Mouse (Mus musculus): ENCODE results near the gene Igfals. TPM values are rescaled to one million over a fixed set of nuclear protein-coding genes. Genes with fewer than 3 reads are reported as not detected.
A peak's percentile ranks its signal among the peaks of the same experiment; 100 is the strongest.

Gene Igfals
- total RNA-seq, 2 experiments from 2014 or later = not detected

- no peak for DNase-seq (ENCODE audit: low spot score in 2 of 2)
These were observed 4.0 kb upstream of the Igfals start for GRCm38 (mm10) chr17:24861785-24862184.

DNA sequence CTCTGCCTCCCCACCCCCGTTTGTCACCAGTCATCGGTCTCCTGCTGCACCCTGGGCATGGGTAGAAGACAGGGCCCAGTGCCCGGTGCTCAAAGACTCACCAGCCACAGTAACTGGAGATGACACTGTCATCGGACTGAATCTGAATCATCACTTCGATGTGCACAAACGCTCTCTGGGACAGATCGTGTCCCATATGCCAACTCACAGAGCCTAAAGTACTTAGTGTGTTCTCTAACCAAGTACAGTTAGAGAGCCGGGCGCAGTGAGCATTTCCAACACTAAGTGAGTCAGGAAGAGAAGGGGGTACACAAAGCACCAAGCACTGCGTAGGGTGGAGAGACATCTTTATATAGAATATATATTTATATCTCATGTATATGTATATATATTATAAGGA, 2.1 kb downstream of the Igfals start:
- no peak for DNase-seq (ENCODE audit: low spot score in 2 of 2)

GRCm38 (mm10) chr17:24873695-24874404, 8.1 kb downstream of the Igfals start:
- DNase-seq (ENCODE audit: low spot score in 2 of 2) = no peak

GRCm38 (mm10) chr17:24874405-24874745, 8.6 kb downstream of the Igfals start:
- DNase-seq (ENCODE audit: low spot score in 2 of 2) = no peak

- DNase-seq (ENCODE audit: low spot score in 2 of 2) = no peak
These were observed 9.2 kb downstream of the Igfals start for GRCm38 (mm10) chr17:24874989-24875388.

DNA sequence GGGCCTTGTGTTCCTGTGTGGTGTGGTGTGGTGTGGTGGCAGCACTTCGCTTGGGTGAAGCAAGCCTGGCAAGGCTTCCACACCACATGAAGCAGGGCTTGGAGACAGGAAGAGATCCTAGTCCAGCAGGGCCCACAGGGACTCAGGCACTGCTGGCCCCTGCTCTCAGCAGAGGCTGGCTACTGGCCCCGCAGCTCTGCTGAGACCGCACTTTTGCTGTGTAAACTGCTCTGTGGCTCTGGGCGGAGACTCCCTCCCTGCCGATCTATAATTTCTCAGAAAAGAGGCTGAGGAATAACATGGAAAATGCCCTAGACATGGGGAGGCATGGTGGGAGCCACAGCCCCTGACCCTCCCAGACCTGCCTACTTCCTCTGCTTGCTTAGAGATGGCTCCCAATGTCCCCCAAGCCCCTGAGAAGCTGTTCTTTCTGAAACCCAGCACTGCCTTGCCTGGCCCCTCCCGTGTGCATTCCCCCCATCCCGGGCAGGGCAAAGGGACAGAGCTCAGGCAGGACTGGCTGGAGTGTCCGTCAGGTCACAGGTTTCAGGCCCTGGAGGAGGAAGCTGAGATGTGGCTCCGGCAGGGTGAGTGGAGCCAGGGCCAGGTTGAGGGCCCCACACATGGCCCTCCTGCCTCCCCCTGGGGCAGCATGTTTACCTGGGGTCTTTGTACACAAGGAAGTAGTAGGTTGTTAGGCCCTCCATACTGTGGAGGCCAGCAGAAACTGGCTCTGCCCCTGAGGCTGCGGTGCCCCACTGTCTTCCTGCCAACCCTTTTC, 11.7 kb downstream of the Igfals start:
- no peak for DNase-seq (ENCODE audit: low spot score in 2 of 2)

GRCm38 (mm10) chr17:24878117-24878397, 12.3 kb downstream of the Igfals start:
- DNase-seq (ENCODE audit: low spot score in 2 of 2) = no peak

DNA sequence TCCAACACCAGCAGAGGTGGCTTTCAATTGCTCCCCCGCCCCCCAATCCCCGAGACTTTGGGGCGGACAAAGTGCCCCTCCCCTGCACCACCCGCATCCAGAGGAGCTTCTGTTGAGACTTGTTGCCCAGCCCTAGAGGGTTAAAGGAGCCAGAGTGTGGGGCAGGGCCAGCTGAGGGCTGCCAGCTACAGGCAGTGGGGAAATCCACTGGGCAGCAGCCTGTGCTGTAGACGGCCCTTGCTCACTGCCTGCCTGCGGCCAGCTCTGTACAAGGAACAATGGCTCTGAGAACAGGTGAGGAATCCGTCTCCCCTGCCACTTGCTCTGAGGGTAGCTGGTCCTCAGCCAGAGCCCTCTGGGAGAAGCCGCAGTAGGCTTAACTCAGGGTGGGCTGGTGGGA, 12.7 kb downstream of the Igfals start:
- DNase-seq (ENCODE audit: low spot score in 2 of 2) = no peak

DNA sequence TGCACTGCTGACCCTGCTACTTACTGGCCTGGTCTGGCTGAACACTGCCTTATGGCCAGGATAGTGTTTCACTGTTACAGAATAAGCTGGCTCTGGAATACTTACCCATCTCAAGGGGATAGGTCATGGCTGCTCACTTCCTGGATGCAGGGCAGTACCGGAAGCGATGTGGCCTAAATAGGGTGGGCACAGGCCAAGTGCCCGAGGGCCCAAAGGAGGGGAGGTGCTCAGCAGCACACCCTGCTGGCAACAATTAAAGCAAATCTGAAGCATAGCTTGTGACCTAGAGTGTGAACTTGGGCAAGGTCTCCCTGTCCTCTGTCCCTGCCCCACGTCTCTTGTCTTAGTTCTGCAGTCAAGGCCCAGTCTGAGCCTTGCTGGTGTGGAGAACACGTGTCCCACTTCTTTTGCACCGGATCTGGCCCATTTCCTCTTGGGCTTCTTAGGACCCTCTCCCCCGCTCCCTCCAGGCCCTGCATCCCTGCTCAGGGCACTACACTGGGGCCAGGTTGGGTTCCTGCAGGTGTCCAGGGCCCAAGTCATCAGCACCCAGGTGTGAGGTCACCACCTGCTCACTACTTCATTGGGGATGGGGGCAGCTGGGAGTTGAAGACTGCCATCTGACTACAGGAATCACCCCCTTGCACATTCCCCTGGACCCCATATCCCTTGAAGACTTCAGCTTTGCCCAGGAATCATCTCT, 16.1 kb downstream of the Igfals start:
- DNase-seq (ENCODE audit: low spot score in 2 of 2) = no peak

- DNase-seq (ENCODE audit: low spot score in 2 of 2) = no peak
These were observed 18.6 kb downstream of the Igfals start for GRCm38 (mm10) chr17:24884391-24884790.

GRCm38 (mm10) chr17:24885356-24886133, 19.7 kb downstream of the Igfals start:
- no peak for DNase-seq (ENCODE audit: low spot score in 2 of 2)

- DNase-seq (ENCODE audit: low spot score in 2 of 2) = peak; percentile 95 to 97
These were observed 20.5 kb downstream of the Igfals start, which contains the start of the genes Nubp2 and Spsb3 for GRCm38 (mm10) chr17:24886134-24886931. Gene Nubp2, minus strand, starts transcription at chr17:24886349. Gene Spsb3, plus strand, starts transcription at chr17:24886643.

DNA sequence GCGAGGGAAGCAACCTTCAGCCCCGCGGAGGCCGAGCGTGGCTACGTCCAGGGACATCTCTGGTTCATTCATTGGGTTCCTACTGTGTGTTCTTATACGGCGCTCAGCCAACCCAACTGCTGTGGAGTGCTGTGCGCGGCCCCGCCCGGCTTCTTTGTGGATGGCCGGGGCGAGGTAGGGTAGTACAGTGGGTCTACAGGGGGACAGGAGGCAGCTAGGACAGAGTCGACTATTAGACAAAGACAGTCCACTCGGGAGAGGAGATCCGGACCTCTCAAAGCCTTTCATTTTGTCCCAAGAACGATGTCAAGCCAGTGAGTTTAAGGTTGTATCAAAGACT, 21.1 kb downstream of the Igfals start:
- no peak for DNase-seq (ENCODE audit: low spot score in 2 of 2)

DNA sequence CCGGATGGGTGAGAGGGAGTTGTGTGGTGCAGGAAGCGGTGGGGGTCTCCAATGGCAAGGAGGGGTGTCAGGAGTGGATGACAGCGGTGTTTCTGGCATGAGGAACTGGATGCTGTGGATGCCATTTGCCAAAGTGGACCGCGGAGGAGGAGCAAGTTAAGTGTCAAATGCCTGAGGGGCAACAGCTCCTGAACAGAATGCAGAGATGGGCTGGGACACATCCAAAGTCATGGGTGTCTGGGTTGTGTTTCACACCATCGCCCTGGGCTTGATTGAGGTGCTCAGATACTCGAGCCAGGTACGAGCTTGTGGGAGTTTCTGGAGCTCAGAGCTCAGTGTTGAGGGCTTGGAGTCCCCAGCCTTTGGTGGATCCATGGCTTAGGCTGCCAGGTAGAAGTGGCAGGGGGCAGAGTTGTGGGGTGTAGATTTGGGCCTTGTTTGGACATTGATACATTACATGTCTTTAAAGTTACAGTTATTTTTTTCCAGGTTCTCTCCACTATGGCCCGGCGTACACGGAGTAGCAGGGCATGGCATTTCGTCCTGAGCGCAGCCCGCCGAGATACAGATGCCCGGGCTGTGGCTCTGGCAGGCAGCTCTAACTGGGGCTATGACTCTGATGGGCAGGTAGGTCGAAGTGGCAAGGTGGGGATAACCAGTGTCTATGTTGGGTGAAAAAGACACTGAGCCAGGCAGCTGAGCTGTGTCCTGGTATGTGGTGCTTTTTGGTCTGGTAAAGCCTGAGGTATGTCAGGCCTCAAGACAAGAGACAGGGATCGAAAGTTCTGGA, 21.7 kb downstream of the Igfals start:
- no peak for DNase-seq (ENCODE audit: low spot score in 2 of 2)

GRCm38 (mm10) chr17:24888862-24889261, 23.1 kb downstream of the Igfals start:
- DNase-seq (ENCODE audit: low spot score in 2 of 2) = no peak

DNA sequence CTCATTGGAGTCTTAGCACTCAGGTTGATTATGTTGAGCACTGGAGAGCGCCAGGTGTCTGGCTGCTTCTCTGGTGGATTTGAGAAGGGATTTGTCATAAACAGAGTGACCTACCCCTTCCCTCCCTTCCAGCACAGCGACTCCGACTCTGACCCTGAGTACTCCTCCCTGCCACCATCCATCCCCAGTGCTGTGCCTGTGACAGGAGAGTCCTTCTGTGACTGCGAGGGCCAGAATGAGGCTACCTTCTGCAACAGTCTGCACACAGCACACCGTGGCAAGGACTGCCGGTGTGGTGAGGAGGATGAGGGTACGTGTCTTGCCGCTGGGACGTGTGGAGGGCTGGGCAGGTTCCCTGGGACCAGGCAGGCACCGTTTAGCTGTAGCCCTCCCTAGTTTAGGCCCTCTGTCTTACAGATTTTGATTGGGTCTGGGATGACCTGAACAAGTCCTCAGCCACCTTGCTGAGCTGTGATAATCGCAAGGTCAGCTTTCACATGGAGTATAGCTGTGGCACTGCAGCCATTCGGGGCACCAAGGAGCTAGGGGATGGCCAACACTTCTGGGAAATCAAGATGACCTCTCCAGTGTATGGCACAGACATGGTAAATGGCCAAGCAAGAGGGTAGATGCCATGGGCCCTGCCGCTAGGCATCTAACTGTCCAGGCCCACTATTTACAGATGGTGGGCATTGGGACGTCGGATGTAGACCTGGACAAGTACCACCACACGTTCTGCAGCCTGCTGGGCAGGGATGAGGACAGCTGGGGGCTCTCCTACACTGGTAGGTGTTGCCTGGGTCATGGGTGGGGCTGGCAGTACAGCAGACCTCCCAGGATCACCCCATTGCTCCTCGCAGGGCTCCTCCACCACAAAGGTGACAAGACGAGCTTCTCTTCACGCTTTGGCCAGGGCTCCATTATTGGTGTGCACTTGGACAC, 24.6 kb downstream of the Igfals start:
- no peak for DNase-seq (ENCODE audit: low spot score in 2 of 2)

DNA sequence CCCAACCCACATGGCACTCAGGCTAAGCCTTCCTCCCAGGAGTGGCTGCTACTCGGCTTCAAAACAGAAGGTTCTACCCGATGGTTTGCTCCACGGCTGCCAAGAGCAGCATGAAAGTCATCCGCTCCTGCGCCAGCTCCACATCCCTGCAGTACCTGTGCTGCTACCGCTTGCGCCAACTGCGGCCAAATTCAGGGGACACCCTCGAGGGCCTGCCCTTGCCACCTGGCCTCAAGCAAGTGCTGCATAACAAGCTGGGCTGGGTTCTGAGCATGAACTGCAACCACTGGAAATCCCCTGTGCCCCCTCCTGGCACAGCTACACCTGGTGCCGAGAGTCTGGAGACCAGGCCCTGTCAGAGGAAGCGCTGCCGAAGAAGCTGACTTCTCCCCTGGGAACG, 25.5 kb downstream of the Igfals start:
- DNase-seq (ENCODE audit: low spot score in 2 of 2) = no peak

DNA sequence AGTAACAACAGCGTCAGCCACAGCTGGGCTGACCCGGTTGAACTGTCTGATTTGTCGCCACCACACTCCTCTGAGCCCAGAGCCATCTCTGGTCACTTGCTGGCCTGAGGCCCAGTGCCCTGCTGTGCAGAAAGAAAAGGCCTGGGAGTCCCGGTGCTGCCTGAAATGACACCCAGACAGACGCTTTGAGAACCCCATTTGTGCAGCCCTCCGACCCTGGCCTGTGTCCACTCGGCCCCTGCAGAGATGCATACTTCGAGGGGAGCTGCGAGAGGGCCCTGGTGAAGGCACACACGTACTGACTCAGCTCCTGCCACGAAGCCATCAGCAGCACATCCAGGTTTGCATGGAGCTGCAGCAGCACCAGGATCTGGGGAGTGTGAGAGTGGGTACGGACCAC, 27.0 kb downstream of the Igfals start:
- no peak for DNase-seq (ENCODE audit: low spot score in 2 of 2)

DNA sequence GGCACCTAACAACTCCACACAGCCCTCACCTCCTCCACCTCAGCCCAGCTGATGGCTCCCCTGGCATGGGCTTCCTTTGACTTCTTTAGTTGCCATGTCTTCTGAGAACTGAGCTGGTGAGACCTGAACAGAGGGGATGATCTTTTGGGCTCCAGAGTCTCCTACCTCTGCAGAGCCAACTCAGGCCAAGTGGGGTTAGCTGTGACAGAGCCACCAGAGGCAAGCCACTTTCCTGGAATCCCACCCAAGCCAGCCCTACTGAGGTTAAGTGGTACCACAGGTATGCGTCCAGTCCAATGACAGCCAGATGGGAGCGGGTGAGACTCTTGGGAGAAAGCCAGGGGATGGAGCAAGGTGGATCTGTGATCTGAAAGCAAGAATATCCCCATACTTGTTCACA, 27.5 kb downstream of the Igfals start:
- no peak for DNase-seq (ENCODE audit: low spot score in 2 of 2)
